Mouse (Mus musculus) layer of hippocampus, postnatal 36 days (tissue): ENCODE measurements around the gene Mbtps1. TPM values are rescaled to one million over a fixed set of nuclear protein-coding genes. Genes with fewer than 3 reads are reported as not detected.

Experiments used
- DNase-seq, 2 experiments: peaks; one replicate each; pipeline ENCODE4 v3.0.0; 2022
- total RNA-seq, 2 experiments: library from RNA; stranded (reverse); gene quantifications; 2 replicates each; pipeline ENCODE4 v1.2.3; 2021

Gene Mbtps1
- total RNA-seq, 2 experiments from 2014 or later = 70.3 to 74.6 TPM

- DNase-seq = no peak
Observed at GRCm38 (mm10) chr8:119501598-119501997, 56.9 kb downstream of the Mbtps1 start, which contains the start of gene Slc38a8. Gene Slc38a8, minus strand, starts transcription at chr8:119501698.

- DNase-seq = no peak
Observed at GRCm38 (mm10) chr8:119499836-119500235, 58.7 kb downstream of the Mbtps1 start.

- peak; percentile 36 to 39 for DNase-seq
Observed at GRCm38 (mm10) chr8:119496848-119497247, 61.7 kb downstream of the Mbtps1 start.

GRCm38 (mm10) chr8:119487093-119487492, 71.4 kb downstream of the Mbtps1 start:
- DNase-seq = no peak

- no peak for DNase-seq
Observed at GRCm38 (mm10) chr8:119484145-119484896, 74.2 kb downstream of the Mbtps1 start.

- DNase-seq = no peak
Observed at GRCm38 (mm10) chr8:119478684-119479083, 79.9 kb downstream of the Mbtps1 start.

- DNase-seq = no peak
Observed at GRCm38 (mm10) chr8:119468091-119468490, 90.4 kb downstream of the Mbtps1 start.

- DNase-seq = no peak
Observed at GRCm38 (mm10) chr8:119466794-119467193, 91.7 kb downstream of the Mbtps1 start.

DNA sequence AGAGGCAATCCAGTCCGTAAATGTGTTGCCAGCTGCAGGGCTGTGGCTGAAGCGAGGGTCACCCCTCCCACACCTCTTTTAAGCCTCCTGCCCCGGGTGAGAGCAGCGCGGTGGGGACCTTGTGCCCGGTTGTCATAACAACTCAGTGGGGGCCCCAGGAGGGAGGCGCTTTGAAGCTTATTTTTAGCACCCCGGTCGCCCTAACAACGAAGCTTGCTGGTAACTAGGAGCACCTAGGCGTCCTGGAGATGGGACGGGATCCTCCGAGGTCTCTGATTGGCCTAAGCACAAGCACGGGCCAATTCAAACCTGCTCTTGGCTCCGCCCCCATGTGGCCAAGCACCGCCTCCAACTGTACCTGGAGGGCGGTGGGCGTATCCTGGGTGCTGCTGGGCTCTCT, 92.4 kb downstream of the Mbtps1 start:
- peak; percentile 63 to 64 for DNase-seq

DNA sequence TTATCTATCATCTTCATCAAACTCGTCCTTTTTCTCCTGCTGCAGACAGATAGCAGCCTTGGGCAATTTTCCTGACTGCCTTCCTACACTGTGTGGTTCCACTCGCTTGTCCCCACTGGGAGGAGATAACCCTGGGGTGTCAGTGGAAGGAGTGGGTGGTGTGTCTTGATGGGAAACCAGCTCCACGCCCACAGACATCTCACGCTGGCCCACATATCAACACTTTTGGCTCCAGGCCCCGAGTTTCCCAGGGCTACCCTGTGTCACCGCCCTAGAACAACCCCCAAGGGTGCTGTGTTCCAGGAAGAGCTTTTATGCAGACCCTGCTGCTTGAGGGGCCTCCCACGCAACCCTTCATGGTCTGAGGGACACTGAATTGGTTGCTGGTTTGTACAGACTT, 94.8 kb downstream of the Mbtps1 start:
- DNase-seq = no peak

- DNase-seq = no peak
Observed at GRCm38 (mm10) chr8:119461356-119461755, 97.2 kb downstream of the Mbtps1 start.

DNA sequence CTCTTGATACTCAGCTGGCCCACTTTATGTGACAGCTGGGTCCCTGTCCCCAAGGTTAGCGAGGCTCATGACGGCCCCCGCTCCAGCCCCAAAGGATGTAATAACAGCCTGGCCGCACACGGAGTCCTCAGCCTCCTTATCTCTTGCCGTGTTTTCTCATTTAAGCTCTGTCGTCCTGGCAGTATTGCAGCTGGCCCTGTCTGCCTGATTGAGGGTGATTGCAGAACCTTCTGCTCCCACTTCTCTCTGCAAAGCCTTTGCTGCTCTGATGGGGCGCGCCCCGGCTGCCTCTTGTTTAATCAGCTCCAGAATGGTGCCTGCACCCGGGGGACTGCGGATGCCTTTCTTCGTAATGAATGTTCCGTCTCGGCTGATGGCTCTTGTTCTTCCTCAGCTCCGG, 98.8 kb downstream of the Mbtps1 start:
- no peak for DNase-seq

Other genes with a start within 250 kb of the Mbtps1 start
- gene Hsbp1, start 214.2 kb downstream of the Mbtps1 start, total RNA-seq = 100 to 1,000 TPM; 346 to 354 TPM
- 10 to 100 TPM; 26.5 to 28.6 TPM for gene Mlycd, start 163.9 kb downstream of the Mbtps1 start, total RNA-seq
- gene Osgin1, start 124.6 kb downstream of the Mbtps1 start, total RNA-seq = under 1 TPM in 1 of 2 experiments, not detected in 1; 0.56 TPM
- gene Necab2, start 112.0 kb downstream of the Mbtps1 start, total RNA-seq = 100 to 1,000 TPM in 1 of 2 experiments, 10 to 100 TPM in 1; 94.4 to 116 TPM
- gene Slc38a8, start 57.0 kb downstream of the Mbtps1 start, total RNA-seq = not detected
- gene Hsdl1, start 16.4 kb upstream of the Mbtps1 start, total RNA-seq = 10 to 100 TPM; 39.8 to 42.0 TPM
- under 1 TPM; 0.12 to 0.18 TPM for gene Dnaaf1, start 16.5 kb upstream of the Mbtps1 start, total RNA-seq
- gene Taf1c, start 46.5 kb upstream of the Mbtps1 start, total RNA-seq = 10 to 100 TPM; 11.5 to 11.7 TPM
- gene Adad2, start 54.0 kb upstream of the Mbtps1 start, total RNA-seq = under 1 TPM in 1 of 2 experiments, not detected in 1; 0.46 TPM
- gene Kcng4, start 76.9 kb upstream of the Mbtps1 start, total RNA-seq = 1 to 10 TPM; 3.6 to 3.7 TPM
- gene Wfdc1, start 107.6 kb upstream of the Mbtps1 start, total RNA-seq = 1 to 10 TPM; 7.8 to 9.2 TPM
- 1 to 10 TPM; 1.5 to 1.6 TPM for gene Atp2c2, start 141.3 kb upstream of the Mbtps1 start, total RNA-seq
- 10 to 100 TPM; 15.7 to 18.7 TPM for gene Tldc1, start 219.7 kb upstream of the Mbtps1 start, total RNA-seq